Mouse (Mus musculus) hindbrain, embryonic 10.5 days (tissue): ENCODE measurements around the gene Zfp668. TPM values are rescaled to one million over a fixed set of nuclear protein-coding genes. Genes with fewer than 3 reads are reported as not detected.

Experiments used
- DNase-seq: peaks from one replicate; pipeline ENCODE4 v3.0.0-alpha.2; 2017; ENCODE audit warnings: low spot score
- H3K27ac ChIP-seq: fragments of 300-500 bp; sonication (generic); 2 replicates; pipeline ENCODE4 v1.5.1; 2016; ENCODE audit warnings: mild to moderate bottlenecking, moderate library complexity
- H3K27me3 ChIP-seq: fragments of 300-500 bp; sonication (generic); 2 replicates; pipeline ENCODE4 v1.6.1; 2016; ENCODE audit warnings: mild to moderate bottlenecking; ENCODE audit not compliant: poor library complexity, insufficient read depth, severe bottlenecking
- H3K36me3 ChIP-seq: fragments of 300-500 bp; sonication (generic); 2 replicates; pipeline ENCODE4 v1.6.1; 2016; ENCODE audit warnings: mild to moderate bottlenecking, moderate library complexity
- H3K4me1 ChIP-seq: fragments of 300-500 bp; sonication (generic); replicated peaks from 2 replicates; pipeline ENCODE4 v1.6.1; 2016; ENCODE audit warnings: mild to moderate bottlenecking
- H3K4me3 ChIP-seq: fragments of 300-500 bp; sonication (generic); 2 replicates; pipeline ENCODE4 v1.5.1; 2016; ENCODE audit warnings: mild to moderate bottlenecking, moderate library complexity
- H3K9me3 ChIP-seq: fragments of 300-500 bp; sonication (generic); 2 replicates; pipeline ENCODE4 v1.6.1; 2016; ENCODE audit warnings: mild to moderate bottlenecking, moderate library complexity
- WGBS: fragments of 180-500 bp; shearing (Covaris S2); methylation state at CpG from one replicate; pipeline ENCODE4 v1.1.7; 2016; 5-methylcytosine and 5-hydroxymethylcytosine counted together
- polyA plus RNA-seq: library from polyadenylated mRNA; unstranded; fragments of >200 nt; fragmentation: Nextera tagmentation; extraction: Ambion mirVana; gene quantifications from 2 replicates; pipeline ENCODE4 v1.2.1, GENCODE M21; 2016

The Zfp668 gene
- polyA plus RNA-seq, 1 experiment from 2014 or later, result 42.3 TPM

DNA sequence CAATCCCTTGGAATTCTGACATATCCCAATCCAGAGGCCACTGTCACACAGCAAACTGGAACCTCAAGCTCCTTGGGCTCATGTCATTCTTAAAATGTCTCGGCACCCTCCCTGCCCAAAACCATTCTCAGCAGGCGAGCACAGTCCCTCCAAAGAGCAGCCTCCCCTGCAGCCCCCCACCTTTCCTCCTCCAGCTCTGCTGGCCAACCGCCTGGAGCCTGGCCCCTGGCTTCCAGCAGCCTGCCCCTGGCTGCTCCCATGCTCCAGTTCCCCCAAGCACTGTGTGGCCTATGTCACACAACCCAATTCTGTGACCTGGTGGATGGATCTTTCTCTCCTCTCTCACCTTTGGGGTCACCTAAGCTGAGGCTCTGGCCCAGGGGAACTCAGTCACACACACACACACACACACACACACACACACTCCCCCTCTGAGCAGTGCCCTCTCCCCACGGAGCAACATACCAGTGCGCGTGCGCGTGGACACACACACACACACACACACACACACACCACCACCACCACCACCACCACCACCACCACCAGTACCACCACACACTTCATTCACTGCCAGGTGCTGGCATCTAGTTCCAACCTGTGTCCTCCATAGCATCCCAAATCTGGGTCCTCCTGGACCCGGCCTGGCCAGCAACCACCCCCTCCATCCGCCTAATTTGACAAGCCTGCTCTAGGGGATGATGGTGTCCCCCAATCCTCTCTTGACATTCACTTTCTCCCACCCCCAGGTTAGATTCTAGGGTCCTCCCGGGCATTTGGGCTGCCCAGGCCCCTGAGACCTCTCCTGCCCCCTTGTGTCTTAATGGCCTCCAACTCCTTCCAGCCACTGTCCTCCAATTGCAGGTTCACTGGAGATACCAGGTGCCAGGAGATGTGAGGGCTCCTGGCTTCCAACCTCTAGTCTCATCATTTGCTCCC, 53.1 kb downstream of the Zfp668 start:
- no peak for DNase-seq
- H3K4me1 ChIP-seq, result peaks cover 42% of the 10 kb centered on the region
- H3K4me3 ChIP-seq, result peak overlapping the region; percentile 90
- H3K27ac ChIP-seq, result peak overlapping the region; percentile 93
- no peaks in the 10 kb centered on the region for H3K9me3 ChIP-seq
- 62% methylated on average over 11 of the region's 11 CpGs for WGBS
- H3K27me3 ChIP-seq, result 0 out of 2 replicates have a peak, but pooled peaks cover 3% of the 10 kb centered on the region
- no peaks in the 10 kb centered on the region for H3K36me3 ChIP-seq

DNA sequence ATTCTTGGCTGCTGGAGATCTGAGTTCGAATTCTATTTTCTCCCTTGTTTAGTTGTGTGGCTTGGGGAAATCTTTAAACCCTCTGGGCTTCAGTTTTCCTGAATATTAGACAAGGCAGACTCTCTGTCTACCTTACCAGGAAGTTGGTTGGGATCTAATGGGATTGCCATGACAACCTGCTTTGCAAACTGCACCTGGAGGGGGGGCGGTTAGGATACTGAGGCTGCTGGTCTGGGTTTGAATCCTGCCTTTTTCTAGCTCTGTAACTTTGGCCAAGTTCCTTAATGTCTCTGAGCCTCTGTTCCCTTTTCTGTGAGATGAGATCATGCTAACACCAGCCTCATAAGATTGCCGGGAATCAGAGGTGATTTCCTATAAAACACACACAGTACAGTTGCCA, 54.1 kb downstream of the Zfp668 start:
- Histone ChIP-seq H3K36me3 (peaks cover 5% of the 10 kb centered on the region; the same call in 1 of the 2 replicates), H3K9me3 (no peaks in the 10 kb centered on the region), H3K27ac (no peak overlapping the region), H3K4me3 (no peak overlapping the region), H3K27me3 (0 out of 2 replicates have a peak, but pooled peaks cover 3% of the 10 kb centered on the region), H3K4me1 (peaks cover 42% of the 10 kb centered on the region)
- no peak for DNase-seq
- 95% methylated on average over 3 of the region's 3 CpGs for WGBS

DNA sequence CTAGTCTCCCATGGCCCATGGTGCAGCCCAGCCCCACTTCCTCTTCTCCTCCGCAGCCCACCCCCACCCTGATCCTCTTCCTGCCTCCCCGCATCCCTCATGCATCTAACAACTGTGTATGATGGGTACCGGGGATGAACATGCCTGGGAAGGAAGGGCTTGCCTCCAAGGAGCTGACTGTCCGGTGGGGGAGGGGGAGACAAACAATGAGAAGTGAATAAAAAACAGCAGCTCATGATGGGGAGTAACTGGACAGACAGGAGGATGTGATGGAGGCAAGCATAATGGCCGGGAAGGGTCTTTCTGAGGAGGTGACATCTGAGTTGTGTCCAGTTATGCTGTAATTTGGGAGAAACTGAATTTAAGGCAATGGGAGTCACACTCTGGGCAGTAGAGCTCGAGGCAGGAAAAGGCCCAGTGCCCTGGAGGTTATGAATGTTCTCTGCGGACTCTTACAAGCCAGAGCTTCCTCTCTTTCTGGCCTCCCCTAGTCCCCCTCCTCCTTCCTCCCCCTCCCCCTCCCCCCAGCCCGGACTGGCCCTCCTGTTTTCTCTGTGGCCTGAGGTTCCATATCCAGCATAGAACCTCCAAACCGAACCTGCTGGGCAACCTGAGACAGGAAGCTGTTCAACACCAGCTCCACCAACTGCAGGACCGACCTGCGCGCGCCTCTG, 55.7 kb downstream of the Zfp668 start:
- Histone ChIP-seq H3K36me3 (peaks cover 6% of the 10 kb centered on the region; the same call in 1 of the 2 replicates), H3K4me3 (no peak overlapping the region), H3K27me3 (0 out of 2 replicates have a peak, but pooled peaks cover 3% of the 10 kb centered on the region), H3K27ac (peak overlapping the region; percentile 70), H3K9me3 (no peaks in the 10 kb centered on the region), H3K4me1 (peaks cover 44% of the 10 kb centered on the region)
- 73% methylated on average over 13 of the region's 13 CpGs for WGBS
- DNase-seq, result no peak

DNA sequence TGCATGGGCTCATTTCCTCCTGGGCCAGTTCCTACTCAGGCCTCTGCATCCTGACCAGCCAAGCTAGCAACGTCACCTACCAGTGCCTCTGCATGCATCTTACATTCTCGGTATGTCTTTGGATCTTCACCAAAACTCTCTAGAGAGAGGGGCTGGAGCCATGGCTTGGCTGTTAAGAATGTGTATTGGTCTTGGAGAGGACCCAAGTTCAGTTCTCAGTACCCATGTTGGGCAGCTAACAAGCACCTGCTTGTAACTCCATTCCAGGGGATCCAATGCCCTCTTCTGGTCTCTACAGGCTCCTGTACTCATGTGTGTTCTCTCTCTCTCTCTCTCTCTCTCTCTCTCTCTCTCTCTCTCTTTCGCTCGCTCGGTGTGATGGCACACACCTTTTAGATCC, 58.9 kb downstream of the Zfp668 start:
- Histone ChIP-seq H3K9me3 (no peaks in the 10 kb centered on the region), H3K4me3 (no peak overlapping the region), H3K4me1 (peaks cover 23% of the 10 kb centered on the region), H3K27ac (no peak overlapping the region), H3K36me3 (peaks cover 29% of the 10 kb centered on the region), H3K27me3 (no peaks in the 10 kb centered on the region)
- DNase-seq, result no peak
- WGBS, result 95% methylated on average over 5 of the region's 5 CpGs

DNA sequence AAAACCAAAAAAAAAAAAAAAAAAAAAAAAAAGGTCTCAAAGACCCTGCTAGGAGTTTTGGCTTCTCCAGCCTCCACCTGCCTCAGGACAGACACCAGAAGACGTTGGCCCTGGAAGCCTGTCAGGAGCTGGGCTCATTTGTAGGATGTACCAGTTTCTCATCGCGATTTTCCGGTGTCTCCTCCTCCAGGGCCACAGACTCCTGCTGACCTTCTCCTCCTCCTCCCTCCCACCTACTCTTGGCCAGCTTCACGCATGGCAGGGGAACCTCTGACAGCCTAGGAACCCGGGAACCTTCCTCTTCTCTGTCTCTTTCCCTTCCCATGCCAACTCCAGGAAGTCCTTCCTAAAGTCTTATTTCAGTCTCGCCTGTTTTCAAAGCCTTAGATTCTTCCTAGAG, 59.6 kb downstream of the Zfp668 start:
- WGBS, result 70% methylated on average over 7 of the region's 7 CpGs
- H3K27ac ChIP-seq, result no peak overlapping the region
- H3K36me3 ChIP-seq, result peaks cover 36% of the 10 kb centered on the region
- peaks cover 20% of the 10 kb centered on the region for H3K4me1 ChIP-seq
- no peak overlapping the region for H3K4me3 ChIP-seq
- H3K27me3 ChIP-seq, result no peaks in the 10 kb centered on the region
- H3K9me3 ChIP-seq, result no peaks in the 10 kb centered on the region
- no peak for DNase-seq

DNA sequence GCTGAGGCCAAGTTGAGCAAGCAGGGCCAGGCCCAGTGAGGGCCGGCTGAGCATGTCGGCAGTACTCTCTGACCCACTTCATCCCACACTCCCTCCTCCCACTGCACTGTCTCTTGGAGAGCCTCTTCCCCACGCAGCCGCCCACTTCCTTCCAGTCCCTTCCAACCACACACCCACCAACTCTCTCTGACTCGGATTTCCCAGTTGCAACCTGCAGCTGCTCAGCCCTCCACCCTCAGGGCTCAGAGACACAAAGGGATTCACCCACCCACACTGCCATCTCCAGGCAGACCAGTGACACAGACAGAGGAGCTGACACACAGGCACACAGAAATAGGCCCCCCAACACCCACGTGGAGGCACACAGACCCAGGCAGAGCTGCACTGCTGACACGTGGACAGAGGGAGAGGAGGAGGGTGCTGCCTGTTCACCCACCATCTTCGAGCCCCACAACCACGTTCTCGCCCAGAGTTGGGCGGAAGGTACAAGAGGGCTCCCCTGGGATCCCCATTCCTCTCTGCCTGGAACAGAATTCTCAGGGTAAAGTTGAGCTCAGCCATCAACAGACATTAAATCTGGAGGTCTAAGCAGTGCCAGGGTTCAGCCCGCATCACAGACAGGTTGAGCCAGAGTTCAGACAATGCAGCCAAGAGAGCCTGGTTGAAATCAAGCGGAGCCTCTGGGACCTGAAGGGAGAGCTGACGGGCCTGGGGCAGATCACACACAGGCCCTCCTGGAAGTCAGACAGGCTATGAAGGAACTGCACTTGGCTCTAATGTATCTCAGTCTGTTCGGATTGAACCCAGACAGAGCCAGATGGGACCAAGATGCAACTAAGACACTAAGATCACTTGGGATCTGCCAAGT, 60.4 kb downstream of the Zfp668 start:
- Histone ChIP-seq H3K36me3 (peaks cover 45% of the 10 kb centered on the region), H3K27me3 (no peaks in the 10 kb centered on the region), H3K27ac (peak overlapping the region; percentile 64), H3K4me1 (peaks cover 12% of the 10 kb centered on the region), H3K9me3 (no peaks in the 10 kb centered on the region), H3K4me3 (no peak overlapping the region)
- 68% methylated on average over 15 of the region's 15 CpGs for WGBS
- DNase-seq, result peak; percentile 29

DNA sequence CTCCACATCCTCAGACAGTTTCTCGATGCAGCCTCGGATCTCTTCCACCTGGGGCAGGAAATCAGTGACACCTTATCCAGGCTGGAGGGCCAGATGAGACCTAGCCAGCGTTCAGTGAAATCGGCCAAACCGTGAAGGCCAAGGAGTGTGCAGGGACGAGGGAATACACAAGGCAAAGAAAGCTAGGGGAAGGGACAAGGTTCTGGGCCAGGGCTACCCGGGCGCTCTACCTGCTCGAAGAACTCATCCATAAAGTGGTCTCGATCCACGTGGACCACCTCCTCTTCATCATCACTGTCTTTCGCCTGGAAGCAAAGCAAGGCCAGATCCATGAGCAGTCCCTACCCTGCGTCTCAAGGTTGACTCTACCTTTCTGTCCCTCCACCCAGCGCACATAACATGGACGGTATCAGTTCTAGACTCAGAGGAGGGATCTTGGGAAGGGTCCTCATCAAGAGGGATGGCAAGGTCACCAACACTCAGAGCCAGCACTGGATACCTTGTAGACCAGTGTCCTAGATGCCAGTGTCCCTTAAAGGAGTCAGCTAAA, 61.4 kb downstream of the Zfp668 start:
- Histone ChIP-seq H3K36me3 (peaks cover 53% of the 10 kb centered on the region), H3K27me3 (no peaks in the 10 kb centered on the region), H3K9me3 (no peaks in the 10 kb centered on the region), H3K4me3 (no peak overlapping the region), H3K27ac (peak overlapping the region; percentile 64), H3K4me1 (peaks cover 6% of the 10 kb centered on the region)
- WGBS, result 92% methylated on average over 15 of the region's 15 CpGs
- no peak for DNase-seq

DNA sequence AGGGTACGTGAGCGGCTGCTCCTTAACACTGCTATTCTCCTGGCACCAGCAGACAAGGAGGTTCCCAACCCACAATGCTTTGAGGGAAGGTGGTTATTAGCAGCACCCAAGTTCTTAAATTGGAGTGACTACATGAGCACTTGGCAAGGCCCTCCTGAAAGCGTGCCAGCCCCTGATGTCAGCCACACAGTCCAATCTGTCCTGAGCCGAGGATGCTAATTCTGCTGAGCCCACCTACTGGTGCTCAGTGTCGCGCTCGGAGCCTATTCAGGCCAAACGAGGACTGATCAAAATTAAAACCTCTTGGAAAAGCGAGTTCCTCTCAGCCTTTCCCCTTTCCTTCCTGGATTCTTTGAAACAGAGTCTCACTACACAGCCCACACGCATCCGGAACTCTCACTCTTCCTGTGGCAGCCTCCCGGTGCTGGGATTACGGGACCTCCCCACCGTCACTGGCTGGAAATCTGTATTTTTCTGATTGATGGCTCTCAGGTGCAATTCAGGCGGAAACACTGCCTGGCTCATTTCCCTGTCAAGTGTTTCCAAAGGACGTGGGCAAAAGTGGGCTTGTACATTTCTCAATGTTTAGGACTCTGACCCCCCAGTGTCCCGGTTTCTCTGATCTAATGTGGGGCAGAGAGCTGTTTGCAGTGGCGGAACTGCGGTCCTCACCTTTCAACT, 62.2 kb downstream of the Zfp668 start:
- Histone ChIP-seq H3K27me3 (no peaks in the 10 kb centered on the region), H3K27ac (no peak overlapping the region), H3K4me3 (no peak overlapping the region), H3K36me3 (peaks cover 61% of the 10 kb centered on the region), H3K9me3 (no peaks in the 10 kb centered on the region), H3K4me1 (peaks cover 6% of the 10 kb centered on the region)
- 88% methylated on average over 19 of the region's 19 CpGs for WGBS
- DNase-seq, result no peak

DNA sequence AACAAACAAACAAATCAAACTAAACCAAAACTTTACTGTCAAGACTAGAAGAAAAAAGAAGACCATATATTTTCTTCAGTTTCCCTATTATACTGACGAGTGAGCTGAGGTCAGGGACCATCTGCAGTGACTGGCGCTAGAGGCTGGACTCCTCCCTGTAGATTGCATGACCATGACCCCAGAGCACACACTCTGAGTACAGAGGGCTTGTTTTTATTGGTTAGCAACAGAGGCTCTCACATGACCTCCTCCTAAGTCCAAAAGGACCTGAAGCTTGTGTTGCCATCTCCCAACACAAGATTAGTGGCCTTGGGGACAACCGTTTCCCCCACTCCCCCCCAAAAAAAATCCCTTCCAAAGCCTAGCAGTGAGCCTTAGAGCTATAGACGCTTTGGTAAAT, 62.8 kb downstream of the Zfp668 start:
- Histone ChIP-seq H3K4me1 (peaks cover 6% of the 10 kb centered on the region), H3K36me3 (peaks cover 65% of the 10 kb centered on the region), H3K27me3 (no peaks in the 10 kb centered on the region), H3K4me3 (no peak overlapping the region), H3K27ac (no peak overlapping the region), H3K9me3 (no peaks in the 10 kb centered on the region)
- no peak for DNase-seq
- WGBS, result 90% methylated on average over 4 of the region's 4 CpGs
